Mouse (Mus musculus): Measurements from ENCODE around the gene Prkch. TPM values are rescaled to one million over a fixed set of nuclear protein-coding genes. Genes with fewer than 3 reads are reported as not detected.

Prkch gene
- polyA plus RNA-seq, 1 experiment = 3.2 TPM

GRCm38 (mm10) chr12:73723067-73723466 lies 138.5 kb downstream of the Prkch start:
- Histone ChIP-seq H3K27me3 (ENCODE audit: control insufficient read depth, insufficient read depth, low read length) (no peaks in the 10 kb centered on the region), H3K27ac (ENCODE audit: insufficient read depth, low read length) (no peak overlapping the region), H3K4me3 (replicated peaks; ENCODE audit: insufficient read depth, low read depth, low read length) (no peak overlapping the region), H3K4me1 (ENCODE audit: control insufficient read depth, insufficient read depth, low read length) (no peaks in the 10 kb centered on the region)
- 81% methylated on average over 4 of the region's 4 CpGs for WGBS
- DNase-seq = no peak
- TF ChIP-seq POLR2A (IDR thresholded peaks at IDR 0.05; ENCODE audit: borderline replicate concordance, insufficient read depth, low read length) = no peak
- TF ChIP-seq CTCF (IDR thresholded peaks at IDR 0.05; ENCODE audit: borderline replicate concordance, insufficient read depth, low read depth, low read length) = no peak

- 95% methylated on average over 10 of the region's 10 CpGs for WGBS
- Histone ChIP-seq H3K4me3 (replicated peaks; ENCODE audit: insufficient read depth, low read depth, low read length) (no peak overlapping the region), H3K27me3 (ENCODE audit: control insufficient read depth, insufficient read depth, low read length) (no peaks in the 10 kb centered on the region), H3K4me1 (ENCODE audit: control insufficient read depth, insufficient read depth, low read length) (no peaks in the 10 kb centered on the region), H3K27ac (ENCODE audit: insufficient read depth, low read length) (no peak overlapping the region)
- no peak for DNase-seq
- TF ChIP-seq POLR2A (IDR thresholded peaks at IDR 0.05; ENCODE audit: borderline replicate concordance, insufficient read depth, low read length) (no peak), CTCF (IDR thresholded peaks at IDR 0.05; ENCODE audit: borderline replicate concordance, insufficient read depth, low read depth, low read length) (no peak)
Observed at GRCm38 (mm10) chr12:73723887-73724286, 139.3 kb downstream of the Prkch start.

GRCm38 (mm10) chr12:73725825-73726604 lies 141.4 kb downstream of the Prkch start:
- no peak for TF ChIP-seq POLR2A (IDR thresholded peaks at IDR 0.05; ENCODE audit: borderline replicate concordance, insufficient read depth, low read length)
- no peak for TF ChIP-seq CTCF (IDR thresholded peaks at IDR 0.05; ENCODE audit: borderline replicate concordance, insufficient read depth, low read depth, low read length)
- Histone ChIP-seq H3K4me3 (replicated peaks; ENCODE audit: insufficient read depth, low read depth, low read length) (no peak overlapping the region), H3K27ac (ENCODE audit: insufficient read depth, low read length) (no peak overlapping the region), H3K27me3 (ENCODE audit: control insufficient read depth, insufficient read depth, low read length) (no peaks in the 10 kb centered on the region), H3K4me1 (ENCODE audit: control insufficient read depth, insufficient read depth, low read length) (no peaks in the 10 kb centered on the region)
- 83% methylated on average over 9 of the region's 9 CpGs for WGBS
- no peak for DNase-seq

- 94% methylated on average over 1 of the region's 1 CpGs for WGBS
- Histone ChIP-seq H3K4me3 (replicated peaks; ENCODE audit: insufficient read depth, low read depth, low read length) (no peak overlapping the region), H3K27ac (ENCODE audit: insufficient read depth, low read length) (no peak overlapping the region), H3K27me3 (ENCODE audit: control insufficient read depth, insufficient read depth, low read length) (no peaks in the 10 kb centered on the region), H3K4me1 (ENCODE audit: control insufficient read depth, insufficient read depth, low read length) (no peaks in the 10 kb centered on the region)
- no peak for DNase-seq
- no peak for TF ChIP-seq CTCF (IDR thresholded peaks at IDR 0.05; ENCODE audit: borderline replicate concordance, insufficient read depth, low read depth, low read length)
- TF ChIP-seq POLR2A (IDR thresholded peaks at IDR 0.05; ENCODE audit: borderline replicate concordance, insufficient read depth, low read length) = no peak
Observed at GRCm38 (mm10) chr12:73727046-73727445, 142.4 kb downstream of the Prkch start.

GRCm38 (mm10) chr12:73730603-73731002 lies 146.0 kb downstream of the Prkch start:
- TF ChIP-seq CTCF (IDR thresholded peaks at IDR 0.05; ENCODE audit: borderline replicate concordance, insufficient read depth, low read depth, low read length) (no peak), POLR2A (IDR thresholded peaks at IDR 0.05; ENCODE audit: borderline replicate concordance, insufficient read depth, low read length) (no peak)
- Histone ChIP-seq H3K4me3 (replicated peaks; ENCODE audit: insufficient read depth, low read depth, low read length) (no peak overlapping the region), H3K4me1 (ENCODE audit: control insufficient read depth, insufficient read depth, low read length) (no peaks in the 10 kb centered on the region), H3K27me3 (ENCODE audit: control insufficient read depth, insufficient read depth, low read length) (no peaks in the 10 kb centered on the region), H3K27ac (ENCODE audit: insufficient read depth, low read length) (no peak overlapping the region)
- 52% methylated on average over 4 of the region's 4 CpGs for WGBS
- DNase-seq = no peak

GRCm38 (mm10) chr12:73731093-73731492 lies 146.5 kb downstream of the Prkch start:
- H3K4me1 ChIP-seq (ENCODE audit: control insufficient read depth, insufficient read depth, low read length) = no peaks in the 10 kb centered on the region
- TF ChIP-seq POLR2A (IDR thresholded peaks at IDR 0.05; ENCODE audit: borderline replicate concordance, insufficient read depth, low read length) (no peak), CTCF (IDR thresholded peaks at IDR 0.05; ENCODE audit: borderline replicate concordance, insufficient read depth, low read depth, low read length) (no peak)
- no peak for DNase-seq
- H3K4me3 ChIP-seq (replicated peaks; ENCODE audit: insufficient read depth, low read depth, low read length) = no peak overlapping the region
- no peak overlapping the region for H3K27ac ChIP-seq (ENCODE audit: insufficient read depth, low read length)
- WGBS = 91% methylated on average over 5 of the region's 5 CpGs
- no peaks in the 10 kb centered on the region for H3K27me3 ChIP-seq (ENCODE audit: control insufficient read depth, insufficient read depth, low read length)

GRCm38 (mm10) chr12:73731848-73732540 lies 147.4 kb downstream of the Prkch start:
- DNase-seq = no peak
- Histone ChIP-seq H3K27ac (ENCODE audit: insufficient read depth, low read length) (no peak overlapping the region), H3K4me3 (replicated peaks; ENCODE audit: insufficient read depth, low read depth, low read length) (no peak overlapping the region), H3K4me1 (ENCODE audit: control insufficient read depth, insufficient read depth, low read length) (no peaks in the 10 kb centered on the region), H3K27me3 (ENCODE audit: control insufficient read depth, insufficient read depth, low read length) (no peaks in the 10 kb centered on the region)
- 91% methylated on average over 17 of the region's 17 CpGs for WGBS
- TF ChIP-seq CTCF (IDR thresholded peaks at IDR 0.05; ENCODE audit: borderline replicate concordance, insufficient read depth, low read depth, low read length) (no peak), POLR2A (IDR thresholded peaks at IDR 0.05; ENCODE audit: borderline replicate concordance, insufficient read depth, low read length) (no peak)

GRCm38 (mm10) chr12:73732862-73733261 lies 148.3 kb downstream of the Prkch start:
- Histone ChIP-seq H3K4me3 (replicated peaks; ENCODE audit: insufficient read depth, low read depth, low read length) (no peak overlapping the region), H3K4me1 (ENCODE audit: control insufficient read depth, insufficient read depth, low read length) (no peaks in the 10 kb centered on the region), H3K27me3 (ENCODE audit: control insufficient read depth, insufficient read depth, low read length) (no peaks in the 10 kb centered on the region), H3K27ac (ENCODE audit: insufficient read depth, low read length) (no peak overlapping the region)
- WGBS = 87% methylated on average over 7 of the region's 7 CpGs
- no peak for DNase-seq
- TF ChIP-seq POLR2A (IDR thresholded peaks at IDR 0.05; ENCODE audit: borderline replicate concordance, insufficient read depth, low read length) (no peak), CTCF (IDR thresholded peaks at IDR 0.05; ENCODE audit: borderline replicate concordance, insufficient read depth, low read depth, low read length) (no peak)
